Mouse (Mus musculus) intestine, embryonic 16.5 days (tissue): ENCODE data around the gene Hexb. TPM values are rescaled to one million over a fixed set of nuclear protein-coding genes. Genes with fewer than 3 reads are reported as not detected.

Source experiments
- ATAC-seq: fragments of 200-750 bp; cut with Nextera tagmentation; 2 replicates; pipeline ENCODE4 v1.8.0; 2017; ENCODE audit warnings: moderate TSS enrichment, moderate library complexity
- H3K27ac ChIP-seq: fragments of 300-500 bp; sonication (generic); 2 replicates; pipeline ENCODE4 v1.5.1; 2014; ENCODE audit warnings: mild to moderate bottlenecking, low read length
- H3K27me3 ChIP-seq: fragments of 300-500 bp; sonication (generic); replicated peaks from 2 replicates; pipeline ENCODE4 v1.6.1; 2014; ENCODE audit warnings: low read length, control low read depth, mixed read lengths; ENCODE audit not compliant: control insufficient read depth, insufficient read depth
- H3K36me3 ChIP-seq: fragments of 300-500 bp; sonication (generic); 2 replicates; pipeline ENCODE4 v1.6.1; 2014; ENCODE audit warnings: low read length, control low read depth; ENCODE audit not compliant: control insufficient read depth, insufficient read depth
- H3K4me1 ChIP-seq: fragments of 300-500 bp; sonication (generic); 2 replicates; pipeline ENCODE4 v1.6.1; 2014; ENCODE audit warnings: low read length, control low read depth, mixed read lengths; ENCODE audit not compliant: control insufficient read depth, insufficient read depth
- H3K4me2 ChIP-seq: fragments of 300-500 bp; sonication (generic); 2 replicates; pipeline ENCODE4 v1.6.1; 2014; ENCODE audit warnings: low read depth, low read length, control low read depth
- H3K4me3 ChIP-seq: fragments of 300-500 bp; sonication (generic); 2 replicates; pipeline ENCODE4 v1.5.1; 2014; ENCODE audit warnings: mild to moderate bottlenecking, low read length
- H3K9ac ChIP-seq: fragments of 300-500 bp; sonication (generic); 2 replicates; pipeline ENCODE4 v1.6.1; 2014; ENCODE audit warnings: low read depth, low read length
- H3K9me3 ChIP-seq: fragments of 300-500 bp; sonication (generic); 2 replicates; pipeline ENCODE4 v1.6.1; 2016; ENCODE audit warnings: low read length, control low read depth; ENCODE audit not compliant: control insufficient read depth
- WGBS: fragments of 180-500 bp; shearing (Covaris S2); extraction: QIAGEN DNeasy Blood & Tissue Kit; methylation state at CpG from one replicate; pipeline ENCODE4 v1.1.7; 2014; 5-methylcytosine and 5-hydroxymethylcytosine counted together
- polyA plus RNA-seq: library from polyadenylated mRNA; unstranded; fragments of >200 nt; fragmentation: Nextera tagmentation; extraction: Ambion mirVana; gene quantifications from 2 replicates; pipeline ENCODE4 v1.2.1, GENCODE M21; 2015

Hexb gene
- polyA plus RNA-seq, 1 experiment from 2014 or later: 142 TPM

DNA sequence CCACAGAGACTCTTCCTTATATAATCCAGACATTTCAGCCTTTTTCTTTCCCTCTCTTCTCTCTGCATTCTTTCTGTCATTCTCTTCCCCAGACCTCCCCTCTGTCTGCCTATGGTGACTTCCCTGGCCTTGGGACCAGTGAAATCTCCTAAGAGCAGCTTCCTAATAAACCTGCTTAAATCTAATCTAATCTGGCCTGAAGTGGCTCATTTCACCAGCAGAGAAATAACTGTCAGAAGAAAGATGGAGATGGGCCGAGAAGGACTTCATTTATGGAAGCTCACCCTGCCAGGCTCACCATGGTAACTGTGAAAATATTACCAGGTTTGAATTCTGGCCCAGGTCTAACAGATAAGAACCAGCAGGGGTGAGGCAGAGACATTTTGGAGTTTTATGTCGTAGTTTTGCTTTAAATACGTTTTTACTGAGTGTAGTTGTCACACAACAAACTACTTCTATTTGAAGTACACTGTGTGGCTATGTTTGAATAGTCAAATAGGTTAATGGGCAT, 10.4 kb upstream of the Hexb start:
- no peaks in the 10 kb centered on the region for H3K9me3 ChIP-seq
- 66% methylated on average over 3 of the region's 3 CpGs for WGBS
- H3K4me3 ChIP-seq: no peak overlapping the region

GRCm38 (mm10) chr13:97208112-97208478, 9.9 kb upstream of the Hexb start:
- Histone ChIP-seq H3K9me3 (no peaks in the 10 kb centered on the region), H3K27me3 (no peaks in the 10 kb centered on the region), H3K27ac (no peak overlapping the region), H3K4me2 (no peak overlapping the region), H3K36me3 (no peaks in the 10 kb centered on the region), H3K9ac (no peak overlapping the region), H3K4me3 (no peak overlapping the region), H3K4me1 (peaks cover 3% of the 10 kb centered on the region; the same call in 1 of the 2 replicates)
- WGBS: 49% methylated on average over 7 of the region's 7 CpGs
- no peak for ATAC-seq

More for the DNA sequence above, 10.4 kb upstream of the Hexb start:
- ATAC-seq: no peak
- Histone ChIP-seq H3K36me3 (no peaks in the 10 kb centered on the region), H3K27ac (no peak overlapping the region), H3K9ac (no peak overlapping the region), H3K27me3 (no peaks in the 10 kb centered on the region), H3K4me2 (no peak overlapping the region), H3K4me1 (peaks cover 3% of the 10 kb centered on the region; the same call in 1 of the 2 replicates)

DNA sequence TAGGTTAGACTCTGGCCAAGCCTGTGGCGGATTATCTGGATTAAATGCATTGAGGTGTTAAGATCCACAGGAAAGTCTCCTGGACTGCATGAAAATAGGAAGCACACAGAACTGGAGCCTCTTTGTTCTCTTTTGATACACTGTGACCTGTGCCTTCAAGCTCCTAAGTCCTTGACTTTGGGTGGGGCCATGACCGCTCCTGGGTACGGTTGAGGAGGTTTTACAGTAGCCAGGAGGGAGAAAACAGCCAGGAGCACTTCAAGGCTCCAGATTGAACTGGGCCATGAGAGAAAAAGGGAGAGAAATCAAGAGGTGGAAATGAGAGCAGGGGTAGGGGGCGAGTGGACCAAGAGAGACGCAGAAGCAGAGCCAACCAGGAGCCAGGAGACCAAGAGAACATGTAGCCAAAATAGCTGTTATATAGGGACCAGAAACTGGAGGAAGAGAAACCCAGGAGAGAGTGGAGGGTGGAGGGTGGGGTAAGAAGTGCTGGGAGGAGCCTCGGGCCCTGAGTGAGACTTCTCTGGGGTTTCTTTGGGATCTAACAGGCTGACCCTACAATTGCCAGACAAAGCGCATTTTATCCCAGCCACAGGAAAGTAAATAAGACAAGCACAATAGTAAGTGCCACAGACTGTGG, 9.4 kb upstream of the Hexb start:
- Histone ChIP-seq H3K36me3 (no peaks in the 10 kb centered on the region), H3K9ac (no peak overlapping the region), H3K4me3 (no peak overlapping the region), H3K27me3 (no peaks in the 10 kb centered on the region), H3K27ac (no peak overlapping the region), H3K4me2 (no peak overlapping the region), H3K9me3 (no peaks in the 10 kb centered on the region), H3K4me1 (peaks cover 3% of the 10 kb centered on the region; the same call in 1 of the 2 replicates)
- no peak for ATAC-seq
- WGBS: 77% methylated on average over 7 of the region's 7 CpGs

- Histone ChIP-seq H3K9me3 (no peaks in the 10 kb centered on the region), H3K4me3 (no peak overlapping the region), H3K36me3 (no peaks in the 10 kb centered on the region), H3K4me2 (no peak overlapping the region), H3K4me1 (peaks cover 3% of the 10 kb centered on the region; the same call in 1 of the 2 replicates), H3K9ac (no peak overlapping the region), H3K27me3 (no peaks in the 10 kb centered on the region), H3K27ac (0 out of 2 replicates have a peak overlapping the region, but pooled peaks have one; percentile 79)
- WGBS: 88% methylated on average over 2 of the region's 2 CpGs
- no peak for ATAC-seq
These were observed 7.9 kb upstream of the Hexb start for GRCm38 (mm10) chr13:97206046-97206445.

DNA sequence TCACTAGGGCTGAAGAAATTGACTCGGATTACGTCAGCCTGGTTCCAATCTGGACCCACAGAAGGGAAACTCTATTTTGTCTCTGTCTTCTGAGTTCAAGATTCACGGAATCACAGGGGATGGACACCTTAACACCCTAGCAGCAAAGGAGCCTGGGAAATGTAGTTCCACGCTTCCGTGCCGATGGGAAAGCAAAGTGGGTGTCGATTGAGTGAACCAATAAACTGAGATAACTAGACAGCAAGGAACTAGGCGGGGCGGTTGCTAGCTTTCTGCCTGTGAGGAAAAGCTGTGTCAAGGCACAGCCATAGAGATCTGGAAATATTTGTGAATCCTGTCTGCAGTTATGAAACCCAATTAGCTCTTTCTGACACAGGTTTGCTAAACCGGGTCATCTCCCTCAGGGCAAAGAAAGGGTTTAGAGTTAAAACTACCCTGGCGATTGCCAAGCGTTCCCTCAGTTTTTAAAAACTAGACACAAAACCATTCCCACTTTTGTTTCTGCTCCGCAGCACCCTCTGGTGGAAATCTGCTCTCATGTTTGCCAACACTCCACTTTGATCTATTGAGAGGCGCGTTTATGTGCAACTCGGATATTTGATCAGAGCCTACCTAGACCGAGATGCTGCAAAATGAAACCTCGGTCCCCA, 7.0 kb upstream of the Hexb start:
- peak; percentile 87 for ATAC-seq
- no peaks in the 10 kb centered on the region for H3K9me3 ChIP-seq
- peak overlapping the region; percentile 42 for H3K4me3 ChIP-seq
- peak overlapping the region; percentile 60 for H3K9ac ChIP-seq
- peak overlapping the region; percentile 61 for H3K4me2 ChIP-seq
- peaks cover 3% of the 10 kb centered on the region; the same call in 1 of the 2 replicates for H3K4me1 ChIP-seq
- H3K27ac ChIP-seq: peak overlapping the region; percentile 79
- H3K27me3 ChIP-seq: no peaks in the 10 kb centered on the region
- H3K36me3 ChIP-seq: no peaks in the 10 kb centered on the region
- 7% methylated on average over 18 of the region's 18 CpGs for WGBS

- Histone ChIP-seq H3K4me3 (no peak overlapping the region), H3K9me3 (no peaks in the 10 kb centered on the region), H3K9ac (no peak overlapping the region), H3K4me1 (peaks cover 11% of the 10 kb centered on the region), H3K36me3 (no peaks in the 10 kb centered on the region), H3K27ac (no peak overlapping the region), H3K27me3 (no peaks in the 10 kb centered on the region), H3K4me2 (no peak overlapping the region)
- WGBS: 70% methylated on average over 4 of the region's 4 CpGs
- no peak for ATAC-seq
These were observed 3.7 kb upstream of the Hexb start for GRCm38 (mm10) chr13:97201896-97202295.

GRCm38 (mm10) chr13:97201076-97201475, 2.9 kb upstream of the Hexb start:
- Histone ChIP-seq H3K9me3 (no peaks in the 10 kb centered on the region), H3K4me3 (no peak overlapping the region), H3K9ac (no peak overlapping the region), H3K27me3 (no peaks in the 10 kb centered on the region), H3K4me1 (peaks cover 18% of the 10 kb centered on the region), H3K27ac (no peak overlapping the region), H3K4me2 (no peak overlapping the region), H3K36me3 (no peaks in the 10 kb centered on the region)
- 48% methylated on average over 7 of the region's 7 CpGs for WGBS
- ATAC-seq: no peak

DNA sequence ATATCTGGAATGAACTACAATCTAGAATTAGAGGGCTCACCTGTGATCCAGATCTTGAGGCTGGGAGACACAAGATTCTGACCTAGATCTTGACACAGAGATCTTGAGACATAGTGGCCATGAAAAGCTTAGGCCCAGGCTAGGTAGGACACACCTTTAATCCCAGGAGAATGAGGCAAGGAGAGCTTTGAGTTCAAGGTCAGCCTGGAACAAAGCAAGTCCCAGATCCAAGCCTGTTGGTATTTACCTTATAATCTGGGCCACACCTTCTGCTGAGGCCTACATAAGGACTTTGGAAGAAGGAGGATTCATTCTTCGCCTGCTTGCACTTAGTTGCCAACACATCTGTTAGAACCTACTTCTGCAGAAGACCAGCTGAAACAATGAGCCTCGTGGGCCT, 966 bp upstream of the Hexb start:
- peaks cover 15% of the 10 kb centered on the region for H3K4me1 ChIP-seq
- no peaks in the 10 kb centered on the region for H3K9me3 ChIP-seq
- no peaks in the 10 kb centered on the region for H3K36me3 ChIP-seq
- no peak for ATAC-seq
- H3K4me3 ChIP-seq: no peak overlapping the region
- no peaks in the 10 kb centered on the region for H3K27me3 ChIP-seq
- H3K27ac ChIP-seq: no peak overlapping the region
- H3K4me2 ChIP-seq: no peak overlapping the region
- no peak overlapping the region for H3K9ac ChIP-seq
- 62% methylated on average over 2 of the region's 2 CpGs for WGBS

- no peak overlapping the region for H3K27ac ChIP-seq
- peak overlapping the region; percentile 78 for H3K4me3 ChIP-seq
- WGBS: 79% methylated on average over 2 of the region's 2 CpGs
- no peak for ATAC-seq
- H3K4me2 ChIP-seq: peak overlapping the region; percentile 73
- no peaks in the 10 kb centered on the region for H3K27me3 ChIP-seq
- peaks cover 15% of the 10 kb centered on the region for H3K4me1 ChIP-seq
- no peaks in the 10 kb centered on the region for H3K9me3 ChIP-seq
- H3K9ac ChIP-seq: no peak overlapping the region
- no peaks in the 10 kb centered on the region for H3K36me3 ChIP-seq
These were observed 1.3 kb downstream of the Hexb start for GRCm38 (mm10) chr13:97196925-97197218.
